Mouse (Mus musculus) erythroblast, embryonic 14.5 days (primary cell): ENCODE results near the gene Otud7a. TPM values are rescaled to one million over a fixed set of nuclear protein-coding genes. Genes with fewer than 3 reads are reported as not detected.

ENCODE experiments used
- H3K27me3 ChIP-seq: 2 replicates; pipeline ENCODE4 v1.6.1; 2012; ENCODE audit warnings: inconsistent platforms; ENCODE audit not compliant: control insufficient read depth
- H3K36me3 ChIP-seq: 2 replicates; pipeline ENCODE4 v1.6.1; 2012; ENCODE audit warnings: mild to moderate bottlenecking, inconsistent platforms; ENCODE audit not compliant: control insufficient read depth
- H3K4me1 ChIP-seq: 2 replicates; pipeline ENCODE4 v1.6.1; 2012; ENCODE audit warnings: inconsistent platforms; ENCODE audit not compliant: control insufficient read depth
- H3K4me3 ChIP-seq: replicated peaks from 2 replicates; pipeline ENCODE3; 2012; ENCODE audit warnings: moderate library complexity, mild to moderate bottlenecking, inconsistent platforms
- H3K9me3 ChIP-seq: 2 replicates; pipeline ENCODE4 v1.6.1; 2012; ENCODE audit warnings: low read length, inconsistent platforms, mixed read lengths; ENCODE audit not compliant: control insufficient read depth
- GATA1 ChIP-seq: IDR thresholded peaks from 2 replicates; pipeline ENCODE4 v1.6.1; 2012; ENCODE audit warnings: low read length, inconsistent platforms, mixed read lengths
- TAL1 ChIP-seq: IDR thresholded peaks from 3 replicates; pipeline ENCODE4 v1.6.1; 2012; ENCODE audit warnings: low read length, inconsistent platforms, mixed read lengths
- polyA plus RNA-seq: library from polyadenylated mRNA; stranded (reverse); fragments of >175 nt; gene quantifications from 2 replicates; pipeline ENCODE4 v1.2.3, GENCODE M21; 2012

Gene Otud7a
- polyA plus RNA-seq = 0.06 TPM in 1 of 2 replicates, not detected in the other

GRCm38 (mm10) chr7:63444484-63445345 lies at the start of gene Otud7a:
Gene Otud7a (plus strand): TSS chr7:63444751.
- no peak for TF ChIP-seq GATA1
- TF ChIP-seq TAL1 = no peak
- no peaks in the 10 kb centered on the region for H3K9me3 ChIP-seq
- H3K4me1 ChIP-seq = no peaks in the 10 kb centered on the region
- no peaks in the 10 kb centered on the region for H3K36me3 ChIP-seq
- peaks cover 23% of the 10 kb centered on the region for H3K27me3 ChIP-seq
- H3K4me3 ChIP-seq = peak within 1 kb of the TSS; percentile 14

GRCm38 (mm10) chr7:63405988-63406387 lies 38.6 kb upstream of the Otud7a start:
- TF ChIP-seq GATA1 = no peak
- TF ChIP-seq TAL1 = no peak
- no peak overlapping the region for H3K4me3 ChIP-seq
- no peaks in the 10 kb centered on the region for H3K27me3 ChIP-seq
- H3K9me3 ChIP-seq = peaks cover 4% of the 10 kb centered on the region; the same call in 1 of the 2 replicates
- H3K36me3 ChIP-seq = no peaks in the 10 kb centered on the region
- no peaks in the 10 kb centered on the region for H3K4me1 ChIP-seq

- H3K36me3 ChIP-seq = no peaks in the 10 kb centered on the region
- H3K9me3 ChIP-seq = no peaks in the 10 kb centered on the region
- TF ChIP-seq GATA1 = no peak
- TF ChIP-seq TAL1 = no peak
- H3K4me3 ChIP-seq = no peak overlapping the region
- H3K27me3 ChIP-seq = peaks cover 23% of the 10 kb centered on the region
- no peaks in the 10 kb centered on the region for H3K4me1 ChIP-seq
Observed at GRCm38 (mm10) chr7:63445346-63445700, 772 bp downstream of the Otud7a start.

- no peak overlapping the region for H3K4me3 ChIP-seq
- H3K9me3 ChIP-seq = no peaks in the 10 kb centered on the region
- no peaks in the 10 kb centered on the region for H3K4me1 ChIP-seq
- TF ChIP-seq TAL1 = no peak
- no peak for TF ChIP-seq GATA1
- peaks cover 23% of the 10 kb centered on the region for H3K27me3 ChIP-seq
- no peaks in the 10 kb centered on the region for H3K36me3 ChIP-seq
Observed at GRCm38 (mm10) chr7:63446951-63447350, 2.4 kb downstream of the Otud7a start.

GRCm38 (mm10) chr7:63455228-63455627 lies 10.7 kb downstream of the Otud7a start:
- Histone ChIP-seq H3K4me1 (no peaks in the 10 kb centered on the region), H3K4me3 (no peak overlapping the region), H3K9me3 (no peaks in the 10 kb centered on the region), H3K36me3 (no peaks in the 10 kb centered on the region), H3K27me3 (no peaks in the 10 kb centered on the region)
- TF ChIP-seq GATA1 = no peak

- H3K9me3 ChIP-seq = no peaks in the 10 kb centered on the region
- no peaks in the 10 kb centered on the region for H3K36me3 ChIP-seq
- TF ChIP-seq TAL1 = no peak
- no peak for TF ChIP-seq GATA1
- H3K4me3 ChIP-seq = no peak overlapping the region
- H3K27me3 ChIP-seq = no peaks in the 10 kb centered on the region
- H3K4me1 ChIP-seq = no peaks in the 10 kb centered on the region
Observed at GRCm38 (mm10) chr7:63462234-63462633, 17.7 kb downstream of the Otud7a start.

GRCm38 (mm10) chr7:63462684-63463083 lies 18.1 kb downstream of the Otud7a start:
- Histone ChIP-seq H3K9me3 (no peaks in the 10 kb centered on the region), H3K4me1 (no peaks in the 10 kb centered on the region), H3K4me3 (no peak overlapping the region), H3K27me3 (no peaks in the 10 kb centered on the region), H3K36me3 (no peaks in the 10 kb centered on the region)
- TF ChIP-seq GATA1 (no peak), TAL1 (no peak)

- no peaks in the 10 kb centered on the region for H3K27me3 ChIP-seq
- TF ChIP-seq TAL1 (no peak), GATA1 (no peak)
- no peaks in the 10 kb centered on the region for H3K9me3 ChIP-seq
- no peaks in the 10 kb centered on the region for H3K4me1 ChIP-seq
- no peak overlapping the region for H3K4me3 ChIP-seq
- no peaks in the 10 kb centered on the region for H3K36me3 ChIP-seq
Observed at GRCm38 (mm10) chr7:63466729-63467128, 22.2 kb downstream of the Otud7a start.

- no peaks in the 10 kb centered on the region for H3K27me3 ChIP-seq
- no peaks in the 10 kb centered on the region for H3K9me3 ChIP-seq
- no peaks in the 10 kb centered on the region for H3K36me3 ChIP-seq
- TF ChIP-seq GATA1 (no peak), TAL1 (no peak)
- H3K4me1 ChIP-seq = no peaks in the 10 kb centered on the region
- H3K4me3 ChIP-seq = no peak overlapping the region
Observed at GRCm38 (mm10) chr7:63468258-63468657, 23.7 kb downstream of the Otud7a start.

GRCm38 (mm10) chr7:63483091-63483490 lies 38.5 kb downstream of the Otud7a start:
- no peaks in the 10 kb centered on the region for H3K4me1 ChIP-seq
- no peak for TF ChIP-seq TAL1
- TF ChIP-seq GATA1 = no peak
- H3K9me3 ChIP-seq = peaks cover 9% of the 10 kb centered on the region; the same call in 1 of the 2 replicates
- no peaks in the 10 kb centered on the region for H3K27me3 ChIP-seq
- H3K4me3 ChIP-seq = no peak overlapping the region
- no peaks in the 10 kb centered on the region for H3K36me3 ChIP-seq
